Mouse (Mus musculus): ENCODE results near the gene Ankrd9.

GRCm38 (mm10) chr12:110970408-110970807 lies 8.4 kb downstream of the Ankrd9 start:
- TF ChIP-seq POLR2AphosphoS2 (IDR thresholded peaks at IDR 0.05; ENCODE audit: insufficient read length, low read depth) (no peak), MYOG (IDR thresholded peaks at IDR 0.05; ENCODE audit: control insufficient read depth in 1 of 3, insufficient read depth in 1 of 3, insufficient read length in 2 of 3, low read depth in 2 of 3) (no peak), POLR2A (IDR thresholded peaks at IDR 0.05; ENCODE audit: insufficient read length, low read depth) (no peak), TCF12 (IDR thresholded peaks at IDR 0.05; ENCODE audit: insufficient read depth, poor library complexity, severe bottlenecking) (no peak), E2F4 (IDR thresholded peaks at IDR 0.05; ENCODE audit: insufficient read depth) (no peak), USF1 (IDR thresholded peaks at IDR 0.05; ENCODE audit: low read depth) (no peak)
